Mouse (Mus musculus) layer of hippocampus, adult 18-20 months (tissue): Measurements from ENCODE around the gene Itih3. TPM values are rescaled to one million over a fixed set of nuclear protein-coding genes. Genes with fewer than 3 reads are reported as not detected.

Experiments used
- DNase-seq, 2 experiments: peaks; one replicate each; pipeline ENCODE4 v3.0.0; 2022; ENCODE audit warnings: low spot score in 2 of 2
- total RNA-seq, 2 experiments: library from RNA; stranded (reverse); gene quantifications; 2 replicates each; pipeline ENCODE4 v1.2.3; 2021

Itih3 gene
- total RNA-seq, 2 experiments from 2014 or later: 25.6 to 31.0 TPM

- no peak for DNase-seq
Measured at GRCm38 (mm10) chr14:30865311-30865710, 58.2 kb downstream of the Itih3 start.

- DNase-seq: no peak
Measured at GRCm38 (mm10) chr14:30862368-30862767, 61.2 kb downstream of the Itih3 start.

- DNase-seq: no peak
Measured at GRCm38 (mm10) chr14:30861421-30862125, 62.0 kb downstream of the Itih3 start.

Other genes starting within 250 kb of the Itih3 start
- gene Sfmbt1, start 208.9 kb downstream of the Itih3 start, total RNA-seq: 10 to 100 TPM; 36.4 to 36.5 TPM
- gene Tmem110, start 98.2 kb downstream of the Itih3 start, total RNA-seq: 10 to 100 TPM; 18.5 to 20.6 TPM
- gene Mustn1, start 44.6 kb downstream of the Itih3 start, total RNA-seq: 1 to 10 TPM in 1 of 2 experiments, under 1 TPM in 1; 0.89 to 1.8 TPM
- gene Itih4, start 37.3 kb downstream of the Itih3 start, total RNA-seq: under 1 TPM in 1 of 2 experiments, not detected in 1; 0.15 TPM
- gene Itih1, start 19.5 kb upstream of the Itih3 start, total RNA-seq: not detected
- gene Nek4, start 27.6 kb upstream of the Itih3 start, total RNA-seq: 10 to 100 TPM; 18.2 to 20.4 TPM
- 10 to 100 TPM; 38.4 to 39.4 TPM for gene Glt8d1, start 77.6 kb upstream of the Itih3 start, total RNA-seq
- 100 to 1,000 TPM; 149 to 170 TPM for gene Spcs1, start 77.9 kb upstream of the Itih3 start, total RNA-seq
- 10 to 100 TPM; 52.0 to 56.4 TPM for gene Pbrm1, start 95.4 kb upstream of the Itih3 start, total RNA-seq
- gene Gnl3, start 95.4 kb upstream of the Itih3 start, total RNA-seq: 10 to 100 TPM; 42.6 to 45.7 TPM
- gene Smim4, start 205.2 kb upstream of the Itih3 start, total RNA-seq: 10 to 100 TPM; 26.9 to 30.3 TPM
- gene Nt5dc2, start 207.3 kb upstream of the Itih3 start, total RNA-seq: 10 to 100 TPM; 11.0 to 11.5 TPM
- 10 to 100 TPM; 15.6 to 16.2 TPM for gene Stab1, start 244.9 kb upstream of the Itih3 start, total RNA-seq